ENCODE assay signal across 11 mouse cellular contexts in the genomic region with DNA sequence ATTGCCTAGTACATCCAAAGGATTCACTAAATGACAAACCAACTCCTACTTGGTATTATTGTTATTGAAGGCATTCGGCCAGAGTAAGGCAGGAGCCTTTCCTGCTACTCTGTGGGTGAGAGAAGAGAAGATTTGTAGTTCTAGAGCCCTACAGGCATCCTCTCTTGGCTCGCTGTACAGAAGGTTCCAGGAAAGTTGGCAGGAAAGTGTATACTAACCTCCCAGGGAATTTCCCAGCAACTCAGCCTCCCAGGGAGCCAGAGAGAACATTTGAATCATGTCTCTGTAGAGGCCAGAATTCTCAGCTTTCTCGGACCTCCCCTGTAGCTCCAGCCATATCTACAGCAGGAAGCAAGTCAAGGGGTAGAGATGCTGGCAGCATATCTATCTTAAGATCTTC. TPM values are rescaled to one million over a fixed set of nuclear protein-coding genes. Genes with fewer than 3 reads are reported as not detected.
DNase-seq lines count a peak whose midpoint lies in the region; ATAC-seq and TF ChIP-seq lines count a peak whose summit lies in the region.
"Had no signal": no experiment of that assay in that cellular context is flagged by ENCODE, and none has a peak within 500 bp of the region (broad histone marks: within the 10 kb centered on the region; RNA-seq: fewer than 3 reads in every experiment).

No protein-coding gene starts in this region.

- no peak overlapping the region for H3K4me3 ChIP-seq in heart, embryonic 11.5 days (ENCODE audit: low read depth, low read length)
- no peak overlapping the region for H3K4me3 ChIP-seq in heart, postnatal 0 days (ENCODE audit: low read depth, low read length)
- H3K4me3 ChIP-seq in stomach, embryonic 16.5 days (replicated peaks; ENCODE audit: low read length) = no peak overlapping the region
- H3K4me3 ChIP-seq: forebrain, embryonic 13.5 days had no signal

- no peak for TF ChIP-seq CTCF in heart, postnatal 0 days (IDR thresholded peaks at IDR 0.05; ENCODE audit: low read depth)

- no peak for ATAC-seq in heart, embryonic 11.5 days (replicated peaks; ENCODE audit: insufficient number of reproducible peaks, low FRiP score, low TSS enrichment)
- peak; percentile 18; the same call in 1 of the 2 replicates for ATAC-seq in heart, postnatal 0 days (ENCODE audit: insufficient read depth, low read depth)
- 0 out of 2 replicates have a peak, but pooled peaks have one; percentile 18 for ATAC-seq in stomach, embryonic 16.5 days (ENCODE audit: insufficient read depth, low FRiP score)
- no peak for ATAC-seq in granulocyte monocyte progenitor cell, adult 5-6 weeks (replicated peaks; ENCODE audit: poor library complexity, severe bottlenecking)
- ATAC-seq: forebrain, embryonic 13.5 days had no signal

- no peak overlapping the region for H3K4me2 ChIP-seq in heart, embryonic 11.5 days
- H3K4me2 ChIP-seq in heart, postnatal 0 days (ENCODE audit: low read depth, low read length) = no peak overlapping the region
- no peak overlapping the region for H3K4me2 ChIP-seq in stomach, embryonic 16.5 days (ENCODE audit: low read depth, low read length)
- H3K4me2 ChIP-seq: forebrain, embryonic 13.5 days; hindbrain, embryonic 14.5 days had no signal

- no peak for TF ChIP-seq EP300 in heart, postnatal 0 days (IDR thresholded peaks at IDR 0.05; ENCODE audit: low read depth)

- H3K27me3 ChIP-seq in heart, embryonic 11.5 days (ENCODE audit: control insufficient read depth, insufficient read depth, low read length) = no peaks in the 10 kb centered on the region
- no peaks in the 10 kb centered on the region for H3K27me3 ChIP-seq in heart, postnatal 0 days (ENCODE audit: control insufficient read depth, insufficient read depth, low read length)
- H3K27me3 ChIP-seq in stomach, embryonic 16.5 days (ENCODE audit: control insufficient read depth, insufficient read depth, low read length) = no peaks in the 10 kb centered on the region
- H3K27me3 ChIP-seq: forebrain, embryonic 13.5 days had no signal

- H3K27ac ChIP-seq in heart, embryonic 11.5 days (ENCODE audit: low read depth, low read length) = no peak overlapping the region; the same call in 1 of the 2 replicates
- peak overlapping the region; percentile 63; the same call in 1 of the 2 replicates for H3K27ac ChIP-seq in heart, postnatal 0 days (ENCODE audit: low read depth)
- H3K27ac ChIP-seq in stomach, embryonic 16.5 days (ENCODE audit: low read length) = no peak overlapping the region
- H3K27ac ChIP-seq: forebrain, embryonic 13.5 days; hindbrain, embryonic 14.5 days had no signal

- H3K9me3 ChIP-seq in heart, embryonic 11.5 days (replicated peaks; ENCODE audit: control insufficient read depth, low read length) = peaks cover 2% of the 10 kb centered on the region; the same call in 1 of the 2 replicates
- H3K9me3 ChIP-seq in heart, postnatal 0 days (replicated peaks; ENCODE audit: control insufficient read depth, low read length) = peaks cover 4% of the 10 kb centered on the region; the same call in 1 of the 2 replicates
- no peaks in the 10 kb centered on the region for H3K9me3 ChIP-seq in stomach, embryonic 16.5 days (replicated peaks; ENCODE audit: control insufficient read depth, low read length)
- H3K9me3 ChIP-seq: forebrain, embryonic 13.5 days had no signal

- H3K36me3 ChIP-seq in heart, embryonic 11.5 days (ENCODE audit: control insufficient read depth, insufficient read depth, low read length) = no peaks in the 10 kb centered on the region
- H3K36me3 ChIP-seq in heart, postnatal 0 days (replicated peaks; ENCODE audit: control insufficient read depth, insufficient read depth, low read length) = no peaks in the 10 kb centered on the region
- no peaks in the 10 kb centered on the region for H3K36me3 ChIP-seq in stomach, embryonic 16.5 days (ENCODE audit: control insufficient read depth, insufficient read depth, low read length)

- DNase-seq in heart, adult 18-20 months = peak; percentile 71 to 84
- peak; percentile 43 for DNase-seq in right cerebral cortex, adult 18-20 months
- DNase-seq in right cerebral cortex, postnatal 4 days = no peak
- DNase-seq in heart, postnatal 0 days (ENCODE audit: low spot score) = peak; percentile 58
- DNase-seq in thymus, postnatal 0 days (ENCODE audit: low spot score) = no peak
- DNase-seq: right cerebral cortex, postnatal 25 days had no signal

- no peak overlapping the region for H3K9ac ChIP-seq in heart, embryonic 11.5 days (ENCODE audit: low read depth, low read length)
- H3K9ac ChIP-seq in heart, postnatal 0 days (replicated peaks; ENCODE audit: low read depth, low read length) = no peak overlapping the region
- no peak overlapping the region for H3K9ac ChIP-seq in stomach, embryonic 16.5 days (ENCODE audit: low read length)
- H3K9ac ChIP-seq: forebrain, embryonic 13.5 days; hindbrain, embryonic 14.5 days had no signal

- 79% methylated on average over 3 of the region's 3 CpGs for WGBS in heart, embryonic 11.5 days (ENCODE audit: insufficient replicate concordance)
- 48% methylated on average over 3 of the region's 3 CpGs for WGBS in heart, postnatal 0 days
- 59% methylated on average over 3 of the region's 3 CpGs for WGBS in stomach, embryonic 16.5 days

- H3K4me1 ChIP-seq in heart, embryonic 11.5 days (ENCODE audit: control insufficient read depth, insufficient read depth, low read length) = peaks cover 12% of the 10 kb centered on the region
- H3K4me1 ChIP-seq in heart, postnatal 0 days (ENCODE audit: control insufficient read depth, insufficient read depth) = peaks cover 14% of the 10 kb centered on the region
- peaks cover 5% of the 10 kb centered on the region; the same call in 1 of the 2 replicates for H3K4me1 ChIP-seq in stomach, embryonic 16.5 days (ENCODE audit: control insufficient read depth, insufficient read depth, low read length)
- H3K4me1 ChIP-seq: forebrain, embryonic 13.5 days had no signal

RNA-seq across cellular contexts. Expression of gene Fth1, which starts 33.4 kb away (rescaled TPM):
- total RNA-seq in heart, adult 18-20 months (2021) = 1,000 to 10,000 TPM; 2,847 to 3,135 TPM
- polyA plus RNA-seq in heart, embryonic 11.5 days (2014; fragmentation: Nextera tagmentation; extraction: Ambion mirVana) = 1,994 and 2,294 TPM in 2 replicates
- total RNA-seq in heart, postnatal 0 days (2014; rRNA removed; ENCODE audit: low replicate concordance) = 396 and 524 TPM in 2 replicates
- polyA plus RNA-seq in heart, postnatal 0 days (2015; fragmentation: Nextera tagmentation; extraction: Ambion mirVana) = 3,148 and 3,286 TPM in 2 replicates
- polyA plus RNA-seq in stomach, embryonic 16.5 days (2015; fragmentation: Nextera tagmentation; extraction: Ambion mirVana) = 1,902 and 2,108 TPM in 2 replicates
- 806 and 810 TPM in 2 replicates for total RNA-seq in granulocyte monocyte progenitor cell, adult 5-6 weeks (2014; fragmentation: Nextera tagmentation)
- total RNA-seq in granulocyte monocyte progenitor cell, adult 5-6 weeks (2017) = 350 and 359 TPM in 2 replicates
- polyA plus RNA-seq in thymus, postnatal 0 days (2015; fragmentation: Nextera tagmentation; extraction: Ambion mirVana) = 2,555 and 2,649 TPM in 2 replicates

RNA-seq across cellular contexts. Expression of gene Incenp, which starts 47.6 kb away (rescaled TPM):
- total RNA-seq in heart, adult 18-20 months (2021) = 1 to 10 TPM; 4.2 to 5.7 TPM
- 62.6 and 67.2 TPM in 2 replicates for polyA plus RNA-seq in heart, embryonic 11.5 days (2014; fragmentation: Nextera tagmentation; extraction: Ambion mirVana)
- 14.6 and 27.3 TPM in 2 replicates for total RNA-seq in heart, postnatal 0 days (2014; rRNA removed; ENCODE audit: low replicate concordance)
- polyA plus RNA-seq in heart, postnatal 0 days (2015; fragmentation: Nextera tagmentation; extraction: Ambion mirVana) = 16.1 and 17.3 TPM in 2 replicates
- 61.4 and 73.6 TPM in 2 replicates for polyA plus RNA-seq in stomach, embryonic 16.5 days (2015; fragmentation: Nextera tagmentation; extraction: Ambion mirVana)
- total RNA-seq in granulocyte monocyte progenitor cell, adult 5-6 weeks (2014; fragmentation: Nextera tagmentation) = 143 and 171 TPM in 2 replicates
- 99.8 and 115 TPM in 2 replicates for total RNA-seq in granulocyte monocyte progenitor cell, adult 5-6 weeks (2017)
- 102 and 134 TPM in 2 replicates for polyA plus RNA-seq in thymus, postnatal 0 days (2015; fragmentation: Nextera tagmentation; extraction: Ambion mirVana)

RNA-seq across cellular contexts. Expression of gene Best1, which starts 54.4 kb away (rescaled TPM):
- under 1 TPM; 0.12 to 0.13 TPM for total RNA-seq in heart, adult 18-20 months (2021)
- polyA plus RNA-seq in heart, embryonic 11.5 days (2014; fragmentation: Nextera tagmentation; extraction: Ambion mirVana) = 0.10 and 0.41 TPM in 2 replicates
- total RNA-seq in heart, postnatal 0 days (2014; rRNA removed; ENCODE audit: low replicate concordance) = not detected in 2 replicates
- polyA plus RNA-seq in heart, postnatal 0 days (2015; fragmentation: Nextera tagmentation; extraction: Ambion mirVana) = 0.26 and 0.33 TPM in 2 replicates
- polyA plus RNA-seq in stomach, embryonic 16.5 days (2015; fragmentation: Nextera tagmentation; extraction: Ambion mirVana) = 0.61 and 0.64 TPM in 2 replicates
- not detected in 2 replicates for total RNA-seq in granulocyte monocyte progenitor cell, adult 5-6 weeks (2014; fragmentation: Nextera tagmentation)
- total RNA-seq in granulocyte monocyte progenitor cell, adult 5-6 weeks (2017) = 0.09 TPM in 1 of 2 replicates, not detected in the other
- 0.39 and 0.54 TPM in 2 replicates for polyA plus RNA-seq in thymus, postnatal 0 days (2015; fragmentation: Nextera tagmentation; extraction: Ambion mirVana)

RNA-seq across cellular contexts. Expression of gene Rab3il1, which starts 54.5 kb away (rescaled TPM):
- total RNA-seq in heart, adult 18-20 months (2021) = 1 to 10 TPM; 6.6 to 6.8 TPM
- 50.8 and 54.0 TPM in 2 replicates for polyA plus RNA-seq in heart, embryonic 11.5 days (2014; fragmentation: Nextera tagmentation; extraction: Ambion mirVana)
- total RNA-seq in heart, postnatal 0 days (2014; rRNA removed; ENCODE audit: low replicate concordance) = 16.3 and 27.4 TPM in 2 replicates
- 17.9 and 20.7 TPM in 2 replicates for polyA plus RNA-seq in heart, postnatal 0 days (2015; fragmentation: Nextera tagmentation; extraction: Ambion mirVana)
- polyA plus RNA-seq in stomach, embryonic 16.5 days (2015; fragmentation: Nextera tagmentation; extraction: Ambion mirVana) = 33.7 and 38.1 TPM in 2 replicates
- total RNA-seq in granulocyte monocyte progenitor cell, adult 5-6 weeks (2014; fragmentation: Nextera tagmentation) = 3.7 and 8.2 TPM in 2 replicates
- 1.9 and 2.8 TPM in 2 replicates for total RNA-seq in granulocyte monocyte progenitor cell, adult 5-6 weeks (2017)
- 12.6 and 13.3 TPM in 2 replicates for polyA plus RNA-seq in thymus, postnatal 0 days (2015; fragmentation: Nextera tagmentation; extraction: Ambion mirVana)

Comparison
In these comparisons a context has a peak if more than half of its experiments do, and no peak if none do; other contexts are left out.
1. DNase-seq: peak in heart, adult 18-20 months (2 of 2), right cerebral cortex, adult 18-20 months (single experiment) and heart, postnatal 0 days (single experiment); none in right cerebral cortex, postnatal 4 days (single experiment) and thymus, postnatal 0 days (single experiment).
2. ATAC-seq: peak in heart, postnatal 0 days (single experiment) and stomach, embryonic 16.5 days (single experiment); none in heart, embryonic 11.5 days (single experiment) and granulocyte monocyte progenitor cell, adult 5-6 weeks (single experiment).